Mouse (Mus musculus) olfactory bulb, adult 2 months (tissue): ENCODE results near the gene Sema4a. TPM values are rescaled to one million over a fixed set of nuclear protein-coding genes. Genes with fewer than 3 reads are reported as not detected.

ENCODE experiments used
- H3K27ac ChIP-seq: fragments of 200-500 bp; 2 replicates; pipeline ENCODE4 v1.5.1; 2012; ENCODE audit warnings: low read depth, low read length; ENCODE audit not compliant: insufficient read depth
- H3K4me1 ChIP-seq: fragments of 200-500 bp; 2 replicates; pipeline ENCODE4 v1.6.1; 2012; ENCODE audit warnings: low read length; ENCODE audit not compliant: control insufficient read depth, insufficient read depth
- H3K4me3 ChIP-seq: fragments of 200-500 bp; 2 replicates; pipeline ENCODE4 v1.5.1; 2012; ENCODE audit warnings: mild to moderate bottlenecking, low read depth, low read length, moderate library complexity; ENCODE audit not compliant: insufficient read depth
- CTCF ChIP-seq: fragments of 200-500 bp; IDR thresholded peaks from 2 replicates; pipeline ENCODE4 v1.5.1; 2012; ENCODE audit warnings: low read depth, mild to moderate bottlenecking, low read length, moderate library complexity; ENCODE audit not compliant: insufficient read depth
- POLR2A ChIP-seq: fragments of 200-500 bp; IDR thresholded peaks from 2 replicates; pipeline ENCODE4 v1.6.1; 2012; ENCODE audit warnings: mild to moderate bottlenecking, low read depth, low read length, moderate library complexity; ENCODE audit not compliant: insufficient read depth
- WGBS: fragments of 180-500 bp; shearing (Covaris S2); methylation state at CpG from one replicate; pipeline ENCODE4 v1.1.7; 2018; 5-methylcytosine and 5-hydroxymethylcytosine counted together
- polyA plus RNA-seq: library from polyadenylated mRNA; stranded (reverse); fragments of >200 nt; gene quantifications from 2 replicates; pipeline ENCODE4 v1.2.4, GENCODE M21; 2012; ENCODE audit warnings: low replicate concordance; ENCODE audit not compliant: missing spikeins, insufficient read depth, insufficient read length

The Sema4a gene
- polyA plus RNA-seq, 1 experiment, result not detected

GRCm38 (mm10) chr3:88479828-88480227 lies 18.8 kb upstream of the Sema4a start:
- Histone ChIP-seq H3K4me1 (peaks cover 24% of the 10 kb centered on the region), H3K27ac (no peak overlapping the region), H3K4me3 (no peak overlapping the region)
- TF ChIP-seq POLR2A (no peak), CTCF (no peak)
- WGBS, result 86% methylated on average over 4 of the region's 4 CpGs

- no peak overlapping the region for H3K27ac ChIP-seq
- H3K4me1 ChIP-seq, result peaks cover 19% of the 10 kb centered on the region
- TF ChIP-seq POLR2A (no peak), CTCF (no peak)
- H3K4me3 ChIP-seq, result no peak overlapping the region
- WGBS, result 64% methylated on average over 3 of the region's 3 CpGs
Observed at GRCm38 (mm10) chr3:88479163-88479562, 18.2 kb upstream of the Sema4a start.

GRCm38 (mm10) chr3:88477735-88478134 lies 16.8 kb upstream of the Sema4a start:
- Histone ChIP-seq H3K4me3 (no peak overlapping the region), H3K4me1 (peaks cover 19% of the 10 kb centered on the region), H3K27ac (no peak overlapping the region)
- WGBS, result 2% methylated on average over 8 of the region's 8 CpGs
- TF ChIP-seq POLR2A (no peak), CTCF (peak; percentile 83)

- TF ChIP-seq POLR2A, result no peak
- no peak for TF ChIP-seq CTCF
- H3K27ac ChIP-seq, result no peak overlapping the region
- no peak overlapping the region for H3K4me3 ChIP-seq
- WGBS, result 68% methylated on average over 6 of the region's 6 CpGs
- H3K4me1 ChIP-seq, result peaks cover 9% of the 10 kb centered on the region
Observed at GRCm38 (mm10) chr3:88476403-88476802, 15.4 kb upstream of the Sema4a start.

- Histone ChIP-seq H3K27ac (no peak overlapping the region), H3K4me1 (peaks cover 5% of the 10 kb centered on the region), H3K4me3 (no peak overlapping the region)
- no peak for TF ChIP-seq POLR2A
- TF ChIP-seq CTCF, result no peak
- 48% methylated on average over 1 of the region's 1 CpGs for WGBS
Observed at GRCm38 (mm10) chr3:88473571-88473970, 12.6 kb upstream of the Sema4a start.

GRCm38 (mm10) chr3:88473020-88473419 lies 12.0 kb upstream of the Sema4a start:
- H3K4me1 ChIP-seq, result peaks cover 5% of the 10 kb centered on the region
- no peak overlapping the region for H3K27ac ChIP-seq
- WGBS, result 38% methylated on average over 5 of the region's 5 CpGs
- TF ChIP-seq POLR2A (no peak), CTCF (no peak)
- no peak overlapping the region for H3K4me3 ChIP-seq

GRCm38 (mm10) chr3:88470943-88471479 lies 10.0 kb upstream of the Sema4a start:
- Histone ChIP-seq H3K4me3 (no peak overlapping the region), H3K4me1 (no peaks in the 10 kb centered on the region; the same call in 1 of the 2 replicates), H3K27ac (no peak overlapping the region)
- TF ChIP-seq CTCF (no peak), POLR2A (no peak)
- WGBS, result 61% methylated on average over 10 of the region's 10 CpGs

- no peak overlapping the region for H3K4me3 ChIP-seq
- TF ChIP-seq POLR2A, result no peak
- no peak for TF ChIP-seq CTCF
- H3K27ac ChIP-seq, result no peak overlapping the region
- WGBS, result 89% methylated on average over 2 of the region's 2 CpGs
- H3K4me1 ChIP-seq, result no peaks in the 10 kb centered on the region; the same call in 1 of the 2 replicates
Observed at GRCm38 (mm10) chr3:88469466-88469865, 8.5 kb upstream of the Sema4a start.

- no peak for TF ChIP-seq POLR2A
- peak; percentile 82 for TF ChIP-seq CTCF
Observed at GRCm38 (mm10) chr3:88467116-88467824, 6.3 kb upstream of the Sema4a start.

More at GRCm38 (mm10) chr3:88467116-88467824, 6.3 kb upstream of the Sema4a start:
- no peak overlapping the region for H3K27ac ChIP-seq
- WGBS, result 28% methylated on average over 16 of the region's 16 CpGs
- H3K4me1 ChIP-seq, result no peaks in the 10 kb centered on the region; the same call in 1 of the 2 replicates
- H3K4me3 ChIP-seq, result no peak overlapping the region
